Mouse (Mus musculus) megakaryocyte, adult 5-6 weeks (primary cell): Measurements from ENCODE around the gene Plekha6. TPM values are rescaled to one million over a fixed set of nuclear protein-coding genes. Genes with fewer than 3 reads are reported as not detected.

Experiments
- ATAC-seq: 2 replicates; pipeline ENCODE4 v1.8.0; 2016; ENCODE audit warnings: mild to moderate bottlenecking, inconsistent platforms; ENCODE audit not compliant: poor library complexity, severe bottlenecking
- total RNA-seq, 2 experiments: library from RNA; stranded (forward) in 1 of 2; stranded (reverse) in 1 of 2; fragments of 153-499, 151-499 nt in 1 of 2; fragments of 221-1000, 200-1000 nt in 1 of 2; gene quantifications; 2 replicates each; pipeline versions ENCODE4 v1.2.3 to v1.2.4; 2015 to 2017

Gene Plekha6
- total RNA-seq, 2 experiments from 2014 or later = 0.11 to 0.15 TPM

DNA sequence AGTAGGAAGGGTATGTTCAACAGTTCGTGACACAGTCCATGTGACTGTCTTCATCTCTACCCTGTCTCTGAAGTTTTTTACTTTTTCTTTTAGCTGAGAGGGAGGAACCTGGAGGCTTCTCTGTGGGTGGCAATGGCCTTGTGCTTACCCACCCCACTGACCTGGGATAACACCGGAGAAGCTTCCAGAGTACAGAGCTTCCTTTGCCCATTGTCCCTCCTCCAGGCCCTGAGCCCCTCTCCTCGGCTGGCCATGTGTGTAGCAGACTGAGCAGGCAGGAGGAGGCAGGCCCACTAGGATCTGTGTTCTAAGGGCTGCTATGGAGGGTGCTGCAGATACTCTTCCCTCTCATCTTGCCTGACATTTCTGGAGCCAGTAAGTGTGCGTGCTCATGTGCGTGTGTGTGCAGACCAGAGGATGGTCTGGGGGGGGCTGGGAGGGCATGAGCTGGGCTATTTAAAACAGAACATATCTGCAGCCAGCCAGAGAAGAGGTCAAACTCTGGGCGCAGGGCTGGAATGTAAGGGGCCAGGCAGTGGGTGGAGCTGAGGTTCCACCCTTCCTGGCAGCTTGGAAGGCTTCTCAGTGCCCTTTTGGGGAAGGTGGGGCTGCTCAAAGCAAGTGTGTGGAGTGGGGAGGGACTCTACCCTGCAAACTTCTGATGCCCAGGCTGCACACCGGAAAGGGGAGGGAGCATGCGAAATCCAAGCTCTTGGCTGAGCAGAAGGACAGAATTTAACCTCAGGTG is 72.9 kb downstream of the Plekha6 start:
- peak; percentile 86 for ATAC-seq

DNA sequence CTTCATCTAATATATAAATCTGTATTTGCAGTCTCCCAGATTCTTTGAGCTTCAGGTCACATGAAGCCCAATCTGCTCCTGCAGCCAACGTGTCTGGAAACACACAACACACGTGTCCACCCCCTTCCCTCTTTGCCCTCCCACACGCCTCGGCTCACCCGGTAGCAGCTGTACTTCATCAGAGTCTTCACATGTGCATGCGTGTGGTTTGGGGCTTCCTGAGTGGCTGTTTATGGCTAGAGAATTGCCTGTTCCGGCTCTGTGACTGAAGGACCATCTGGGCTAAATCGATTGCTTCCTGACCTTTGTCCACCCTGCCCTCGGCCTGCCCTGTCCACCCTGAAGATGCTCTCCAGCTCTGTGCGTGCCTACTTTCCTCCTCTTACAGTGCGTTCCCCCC is 73.7 kb downstream of the Plekha6 start:
- ATAC-seq = peak; percentile 79

DNA sequence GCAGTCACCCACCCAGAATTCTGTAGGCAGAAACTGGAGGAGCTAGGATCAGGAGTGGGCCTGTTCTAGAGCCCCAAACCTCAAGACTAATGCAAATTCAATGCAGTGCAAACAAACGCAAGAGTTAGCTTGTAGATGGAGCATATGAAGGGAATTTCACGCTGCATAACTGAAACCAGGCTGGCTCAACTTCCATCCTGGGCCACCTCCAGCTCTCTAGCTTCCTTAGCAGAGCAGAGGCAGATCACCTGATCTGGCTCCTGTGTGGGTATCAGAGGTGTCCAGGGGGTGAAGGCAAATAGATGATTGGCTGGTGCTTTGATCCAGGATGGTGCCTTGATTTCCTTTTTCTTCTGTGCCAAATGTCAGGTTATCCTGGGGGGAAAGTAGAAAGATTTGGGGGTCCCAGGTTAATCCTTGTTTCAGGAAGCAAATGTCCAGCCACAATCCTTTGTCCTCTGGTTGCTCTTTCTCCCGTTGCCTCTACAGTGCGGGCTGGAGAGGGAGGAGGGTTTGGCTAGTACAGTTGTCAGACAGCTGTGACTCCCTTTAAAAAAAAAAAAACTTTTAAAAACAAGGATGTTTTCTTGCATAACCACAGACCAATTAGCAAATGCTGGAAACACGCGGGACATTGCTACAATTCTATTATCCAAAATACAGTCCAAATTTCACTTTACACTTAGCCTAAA is 75.3 kb downstream of the Plekha6 start:
- ATAC-seq = no peak

DNA sequence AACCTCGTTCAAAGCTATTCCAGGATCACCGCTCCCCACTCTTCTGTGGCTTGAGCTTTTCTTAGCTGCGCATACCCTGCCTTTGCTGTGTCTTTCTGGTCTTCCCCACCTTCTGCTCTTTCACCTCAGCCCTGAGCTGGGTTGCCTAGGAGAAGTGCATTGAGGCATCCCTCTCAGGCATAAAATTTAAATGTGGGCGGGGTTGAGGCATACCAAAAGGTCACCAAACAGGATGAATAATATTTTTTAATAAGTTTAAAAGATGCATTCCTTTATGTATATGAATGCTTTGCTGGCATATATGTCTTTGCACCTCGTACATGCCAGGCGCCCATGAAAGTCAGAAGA is 75.8 kb downstream of the Plekha6 start:
- no peak for ATAC-seq

DNA sequence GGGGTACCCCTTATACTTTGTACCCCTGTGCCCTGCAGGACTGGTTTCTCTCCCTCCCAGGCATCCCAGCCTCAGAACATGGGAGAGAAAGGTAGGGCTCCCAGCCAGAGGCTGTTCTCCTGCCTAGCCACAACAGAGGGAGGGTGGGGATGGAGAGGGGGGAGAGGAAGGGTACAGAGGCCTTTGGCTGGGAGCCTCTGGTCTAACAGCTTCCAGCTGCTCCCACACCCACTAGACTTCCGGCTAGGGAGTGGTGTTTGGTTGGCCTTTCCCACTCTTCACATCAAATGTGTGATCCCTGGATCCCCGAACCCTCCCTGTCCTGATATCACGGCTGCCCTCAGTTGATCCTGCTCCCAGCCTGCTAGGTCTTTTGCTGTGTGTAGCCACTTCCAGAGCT is 76.9 kb downstream of the Plekha6 start:
- no peak for ATAC-seq

DNA sequence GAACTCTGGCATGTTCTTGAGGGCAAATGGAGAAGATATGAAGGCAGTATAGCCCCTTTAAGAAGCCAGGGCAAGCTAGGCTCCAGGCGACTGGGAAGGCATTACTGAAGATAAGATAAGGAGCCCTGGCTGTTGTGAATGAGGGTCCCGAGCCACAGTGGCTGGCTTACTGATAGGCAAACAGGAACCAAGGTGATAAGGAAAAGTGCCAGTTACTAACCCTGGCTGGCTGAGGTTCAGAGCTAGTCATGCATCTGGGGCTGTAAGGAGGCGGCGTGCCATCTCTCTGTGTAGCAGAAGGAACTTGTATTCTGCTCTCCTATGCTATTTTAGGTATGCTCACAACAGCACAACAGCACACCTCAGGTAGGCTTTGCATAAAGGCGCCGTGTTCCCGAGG is 80.7 kb downstream of the Plekha6 start:
- peak; percentile 30; the same call in 1 of the 2 replicates for ATAC-seq

DNA sequence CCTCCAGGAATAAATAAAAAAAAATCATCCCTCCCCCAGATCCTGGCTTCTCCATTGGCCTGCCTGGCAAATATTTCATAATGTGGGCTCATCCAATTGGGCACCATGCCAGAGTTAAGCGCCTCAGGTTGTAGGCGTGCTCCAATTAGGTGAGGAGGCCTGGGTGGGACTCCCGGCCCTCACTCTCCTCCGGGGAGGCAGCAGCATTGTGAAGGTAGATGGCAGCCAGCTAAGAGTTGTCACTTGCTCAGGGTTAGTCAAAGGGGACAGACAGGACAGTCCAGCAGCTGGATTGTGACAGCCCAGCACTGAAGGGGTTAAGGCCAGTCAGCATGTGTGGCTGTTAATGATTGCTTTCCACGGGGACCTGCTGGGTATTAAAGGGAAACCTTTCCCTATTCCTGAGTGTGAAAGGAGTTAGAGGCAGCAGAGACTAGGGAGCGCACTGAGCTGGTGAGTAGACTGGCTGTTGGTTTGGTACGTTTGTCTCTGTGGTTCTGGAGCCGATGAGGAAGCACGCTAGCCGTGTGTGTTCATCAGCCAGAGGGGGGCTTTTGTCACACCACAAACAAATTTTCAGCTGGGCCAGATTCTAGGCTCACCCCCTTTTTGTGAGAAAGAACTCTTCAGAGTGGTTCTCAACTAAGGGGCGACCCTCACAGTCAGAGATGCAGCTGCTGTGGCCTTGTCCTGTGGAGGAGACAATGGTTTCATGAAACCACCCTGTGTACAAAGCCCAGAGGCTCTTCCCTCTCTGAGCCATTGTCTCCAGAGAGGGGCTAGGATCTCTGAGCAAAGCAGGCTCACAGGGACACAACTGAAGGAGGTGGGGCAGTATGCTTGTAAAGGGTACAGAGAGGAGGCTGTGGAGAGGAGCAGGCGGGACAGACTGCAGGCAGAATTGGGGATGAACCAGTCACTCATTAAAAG is 81.9 kb downstream of the Plekha6 start:
- ATAC-seq = peak; percentile 49; the same call in 1 of the 2 replicates

DNA sequence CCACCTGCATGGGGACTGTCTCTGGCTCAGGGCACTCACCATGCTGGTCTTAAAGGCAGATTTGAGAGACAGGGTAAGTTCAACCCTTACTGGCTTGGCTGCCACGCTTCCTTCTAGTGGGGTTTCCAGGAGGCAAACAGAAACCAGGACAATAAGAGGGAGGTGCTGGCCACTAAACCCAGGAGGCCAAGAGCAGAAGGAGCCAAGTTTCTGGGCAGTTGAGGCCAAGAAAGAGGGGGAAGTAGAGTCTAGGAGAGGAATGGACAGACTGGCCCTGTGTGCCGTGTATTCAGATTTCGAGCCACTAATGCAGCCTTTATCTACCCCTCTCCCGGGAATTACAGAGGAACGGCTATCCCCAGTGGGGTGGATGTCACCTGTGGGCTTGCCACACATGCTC is 83.2 kb downstream of the Plekha6 start:
- ATAC-seq = no peak

DNA sequence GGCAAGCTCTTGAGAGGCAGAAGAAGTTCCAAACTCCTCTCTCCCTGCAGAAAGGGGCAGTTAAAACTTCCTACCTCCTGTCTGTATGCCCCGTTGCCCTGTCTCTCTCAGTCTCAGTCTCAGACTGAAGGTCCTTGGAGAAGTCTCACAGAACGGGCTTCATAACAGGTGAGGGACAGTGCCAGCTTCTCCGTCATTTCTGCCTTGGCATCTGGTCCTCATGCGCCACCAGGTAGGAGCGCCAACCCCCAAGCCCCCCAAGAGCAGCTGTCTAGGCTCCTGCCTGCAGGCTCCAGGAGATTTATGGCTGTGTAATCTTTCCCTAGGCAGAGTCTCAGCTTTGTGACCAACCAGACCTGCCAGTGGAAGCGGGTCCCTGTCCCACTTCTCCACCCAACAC is 86.8 kb downstream of the Plekha6 start:
- no peak for ATAC-seq

DNA sequence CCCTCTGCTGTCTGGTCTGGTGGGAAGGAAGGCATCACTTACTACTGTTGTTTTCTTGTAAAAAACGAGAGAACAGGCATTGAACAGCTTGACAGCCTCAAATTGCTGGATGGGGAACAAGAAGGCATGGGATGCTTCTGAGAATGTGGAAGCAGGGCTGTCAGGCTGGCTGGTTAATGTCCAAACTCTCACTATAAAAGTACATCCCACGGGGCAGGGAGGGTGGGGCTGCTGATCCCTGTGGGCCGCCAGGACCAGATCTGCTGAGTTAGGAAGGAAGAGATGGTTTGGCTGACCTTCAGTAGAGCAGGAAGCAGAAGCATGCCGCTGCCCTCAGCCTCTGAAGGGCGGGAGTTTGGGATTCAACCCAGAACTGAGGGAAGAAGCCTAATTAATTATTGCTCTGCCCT is 87.6 kb downstream of the Plekha6 start:
- no peak for ATAC-seq

DNA sequence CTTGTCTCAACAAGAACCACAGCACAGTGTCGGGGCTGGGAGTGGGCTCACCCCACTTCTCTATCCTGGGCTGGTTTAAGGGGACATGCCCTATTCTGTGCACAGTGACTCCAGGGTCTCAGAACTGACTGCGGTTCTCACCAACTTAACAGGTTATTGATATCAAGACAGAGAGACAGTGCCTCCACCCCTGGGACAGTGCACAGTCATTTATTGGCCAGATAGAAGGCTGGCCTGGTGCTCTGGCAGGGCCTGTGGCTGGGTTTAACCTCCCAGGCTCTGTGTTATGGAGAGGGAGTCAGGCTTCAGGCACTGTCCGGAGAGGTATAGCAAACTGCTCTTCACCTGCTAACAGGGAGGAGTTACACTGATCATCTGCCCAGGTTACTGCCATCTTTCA is 88.2 kb downstream of the Plekha6 start:
- no peak for ATAC-seq

DNA sequence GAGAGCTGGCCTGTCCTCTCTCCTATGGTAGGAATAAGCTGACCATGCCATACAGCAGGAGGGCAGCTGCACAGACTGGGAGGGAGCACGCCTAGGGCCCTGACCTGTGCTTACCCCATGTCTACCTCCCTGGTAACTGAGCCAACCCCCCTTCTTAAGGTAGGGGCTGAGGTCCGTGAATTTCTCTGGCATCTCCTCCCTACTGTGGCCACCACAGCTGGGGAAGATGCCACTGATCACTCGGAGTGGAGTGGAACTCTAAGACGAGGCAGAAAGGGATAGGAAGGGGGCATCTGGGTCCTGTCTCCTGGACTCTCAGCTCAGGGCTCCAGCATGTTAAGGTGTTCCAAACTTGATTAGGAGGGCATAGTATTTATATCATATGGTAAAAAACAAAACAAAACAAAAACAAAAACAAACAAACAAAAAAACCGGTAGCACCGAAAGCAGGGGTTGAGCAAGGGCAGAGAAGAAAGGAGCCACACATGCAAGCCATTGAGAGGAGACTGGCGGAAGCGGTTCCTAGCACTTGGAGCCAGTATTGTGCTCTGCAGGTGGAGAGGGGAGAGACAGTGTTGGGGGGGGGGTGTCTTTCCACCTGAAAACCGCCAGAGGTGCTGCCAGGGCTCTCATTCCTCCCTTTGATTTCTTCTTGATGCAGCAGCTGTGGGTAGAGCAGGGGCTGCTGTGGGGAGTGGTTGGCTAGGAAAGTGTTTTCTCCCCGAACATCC is 89.0 kb downstream of the Plekha6 start:
- no peak for ATAC-seq

DNA sequence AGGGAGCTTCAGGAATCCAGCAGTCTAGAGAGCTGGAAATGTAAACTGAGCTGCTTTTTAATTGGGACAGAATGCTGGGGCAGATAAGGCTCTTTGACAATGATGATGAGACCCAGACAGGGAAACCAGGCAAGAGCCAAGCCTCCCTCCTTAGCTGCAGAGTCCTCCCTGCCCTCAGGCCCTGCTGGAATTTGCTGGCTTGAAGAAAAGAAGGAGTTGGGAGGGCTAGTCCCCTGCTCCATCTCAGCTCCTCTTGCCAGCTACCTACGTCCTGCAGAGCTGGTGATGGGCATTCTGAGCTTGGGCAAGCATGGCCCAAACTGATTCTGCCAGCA is 89.5 kb downstream of the Plekha6 start:
- no peak for ATAC-seq

DNA sequence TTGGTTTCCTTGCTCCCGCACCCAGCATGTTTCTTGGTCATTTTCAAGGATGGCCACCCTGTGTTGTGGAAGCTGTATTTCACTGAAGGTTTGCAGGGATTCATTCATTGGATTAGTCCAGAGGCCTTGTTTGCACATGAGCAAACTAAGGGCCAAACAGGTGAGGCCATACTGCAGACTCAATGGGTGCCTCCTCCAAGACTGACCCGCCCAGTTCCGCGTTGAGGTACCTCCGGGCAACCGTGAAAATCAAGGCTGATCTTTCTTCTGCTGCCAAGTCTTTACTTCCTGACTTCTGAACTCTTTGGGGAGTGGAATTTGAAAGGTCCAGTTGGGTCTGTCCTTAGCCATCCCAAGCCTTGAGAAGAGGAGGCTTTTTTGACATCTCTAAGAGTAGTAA is 90.2 kb downstream of the Plekha6 start:
- no peak for ATAC-seq

DNA sequence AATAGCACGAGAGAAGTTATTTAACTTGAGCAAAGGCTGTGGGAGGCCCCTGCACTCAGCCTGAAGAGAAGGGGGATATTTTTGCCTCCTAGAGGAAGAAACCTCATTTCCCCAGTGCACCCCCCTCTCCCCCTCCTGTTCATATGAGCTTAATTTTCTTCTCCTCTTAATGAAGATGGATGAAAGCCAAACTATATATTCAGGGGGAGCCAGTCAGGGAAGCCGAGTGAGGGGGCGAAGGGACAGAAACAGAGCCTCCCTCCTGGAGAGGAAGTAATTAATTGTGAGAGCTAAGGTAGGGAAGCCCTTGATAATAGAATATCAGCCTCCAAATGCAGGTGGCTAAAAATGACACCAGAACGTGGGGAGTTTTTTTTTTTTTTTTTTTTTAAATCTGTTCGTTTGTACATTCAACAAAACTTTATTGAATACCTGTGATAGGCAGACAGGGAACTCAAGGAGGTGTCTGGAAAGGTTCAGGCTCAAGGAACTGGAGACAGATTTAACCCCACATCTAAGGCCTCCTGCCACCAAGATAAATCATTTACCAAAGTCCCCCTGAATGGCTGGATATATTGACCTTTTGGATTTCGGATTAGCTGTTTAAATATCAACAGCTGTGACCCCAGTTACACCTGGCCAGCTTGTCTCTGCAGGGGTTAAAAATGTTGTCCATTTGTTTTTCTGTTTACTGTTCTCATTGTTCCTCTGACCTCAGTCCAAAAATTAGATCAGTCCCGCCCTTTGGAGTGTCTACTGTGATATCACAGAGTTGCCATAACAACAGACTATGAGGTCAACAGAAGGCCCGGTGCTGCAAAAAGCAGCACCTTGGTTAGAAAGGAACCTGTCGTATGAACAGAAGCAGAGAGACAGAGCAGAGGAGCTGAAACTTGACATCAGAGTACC is 91.1 kb downstream of the Plekha6 start:
- ATAC-seq = no peak

DNA sequence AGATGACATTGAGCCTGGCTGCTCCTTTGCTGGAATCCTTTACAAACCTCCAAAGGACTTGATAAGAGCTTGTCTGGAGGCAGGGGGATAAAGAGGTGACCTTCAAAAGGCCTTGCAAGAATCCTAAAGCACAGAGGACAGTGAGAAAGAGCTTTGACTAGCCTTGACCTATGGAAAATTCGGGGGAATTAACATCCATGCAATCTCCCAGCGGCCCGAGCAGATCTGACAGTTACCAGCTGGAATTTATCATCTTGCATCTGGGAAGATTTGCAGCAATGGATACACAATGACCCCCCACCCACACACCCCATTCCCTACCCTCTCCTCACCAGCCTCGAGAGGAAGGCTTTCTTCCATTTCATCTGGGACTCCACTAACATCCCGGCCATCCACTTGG is 91.8 kb downstream of the Plekha6 start:
- no peak for ATAC-seq

DNA sequence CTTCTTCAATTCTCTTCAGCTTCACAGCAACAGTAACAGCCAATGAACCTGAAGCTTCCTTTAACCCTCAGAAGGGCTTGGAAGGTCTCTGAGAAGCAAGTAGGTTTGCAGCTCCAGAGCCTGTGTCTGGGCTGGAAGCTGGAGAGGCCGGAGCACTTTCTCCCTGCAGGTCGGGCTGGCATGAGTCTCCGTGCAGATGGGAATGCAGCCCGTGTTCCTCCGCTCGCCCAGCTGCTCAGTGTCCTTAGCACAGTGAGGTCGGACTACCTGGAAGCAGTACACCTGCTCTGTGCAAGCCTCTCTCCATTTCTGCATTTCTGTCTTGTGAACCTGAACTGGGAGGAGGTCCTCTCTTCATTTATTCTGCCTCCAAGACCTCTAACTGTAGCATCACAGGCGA is 92.3 kb downstream of the Plekha6 start:
- no peak for ATAC-seq

DNA sequence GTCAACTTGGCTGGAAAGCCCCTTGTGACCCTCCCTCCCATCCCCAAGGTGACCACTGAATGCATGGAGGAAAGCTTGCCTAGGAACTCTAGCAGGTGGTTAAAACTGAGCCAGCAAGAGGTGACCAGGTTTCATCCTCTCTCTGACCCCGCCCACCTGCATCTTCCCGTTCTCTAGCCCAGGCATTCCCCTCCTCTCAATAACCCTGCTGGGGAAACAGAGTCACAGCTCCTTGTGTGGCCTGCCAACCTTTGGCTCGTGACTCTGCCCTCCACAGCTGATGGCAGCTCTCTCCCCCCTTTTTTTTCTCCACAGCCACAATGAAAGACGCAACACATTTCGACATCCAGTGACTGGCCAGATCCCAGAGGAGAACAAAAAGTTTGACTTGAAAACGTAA is 94.7 kb downstream of the Plekha6 start:
- no peak for ATAC-seq

DNA sequence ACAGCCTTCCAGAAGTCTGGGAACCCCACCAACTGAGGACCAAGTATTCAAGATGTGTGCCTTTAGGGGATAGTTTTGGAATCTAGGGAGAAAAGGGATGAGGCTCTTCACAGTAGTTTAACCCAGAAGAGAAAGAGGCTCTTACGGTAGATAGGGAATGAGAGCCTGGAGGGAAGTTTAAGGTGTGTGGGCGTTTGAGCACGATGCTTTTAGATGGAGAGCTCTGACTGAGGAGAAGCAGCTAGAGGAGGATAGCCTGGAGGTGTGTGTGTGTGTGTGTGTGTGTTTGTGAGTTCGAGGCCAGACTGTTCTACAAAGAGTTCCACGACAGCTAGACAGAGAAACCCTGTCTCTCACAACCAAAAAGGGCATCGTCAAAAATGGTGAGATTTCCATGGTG is 98.6 kb downstream of the Plekha6 start:
- no peak for ATAC-seq

DNA sequence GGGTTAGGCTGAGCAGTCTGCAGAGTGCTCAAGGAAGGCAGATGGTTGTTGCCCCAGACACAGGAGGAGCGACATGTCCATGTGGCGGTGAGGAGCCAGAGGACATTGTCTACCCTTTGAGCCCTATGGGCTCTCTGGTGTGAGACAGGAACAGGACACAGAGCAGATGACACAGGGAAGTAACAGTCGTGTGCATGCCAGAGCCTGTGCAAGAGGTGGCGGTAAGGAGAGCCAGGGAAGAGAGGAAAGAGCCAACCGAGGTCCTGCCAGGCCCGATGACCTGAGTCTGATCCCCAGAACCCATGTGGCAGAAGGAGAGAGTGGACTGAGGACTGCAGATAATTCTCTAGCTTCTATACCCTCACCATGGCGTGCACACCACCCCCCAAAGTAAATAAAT is 99.1 kb downstream of the Plekha6 start:
- no peak for ATAC-seq
